Mouse (Mus musculus): ENCODE data around the gene Cd44. TPM values are rescaled to one million over a fixed set of nuclear protein-coding genes. Genes with fewer than 3 reads are reported as not detected.

Cd44 gene
- polyA plus RNA-seq, 1 experiment from 2014 or later, result 17.3 TPM

DNA sequence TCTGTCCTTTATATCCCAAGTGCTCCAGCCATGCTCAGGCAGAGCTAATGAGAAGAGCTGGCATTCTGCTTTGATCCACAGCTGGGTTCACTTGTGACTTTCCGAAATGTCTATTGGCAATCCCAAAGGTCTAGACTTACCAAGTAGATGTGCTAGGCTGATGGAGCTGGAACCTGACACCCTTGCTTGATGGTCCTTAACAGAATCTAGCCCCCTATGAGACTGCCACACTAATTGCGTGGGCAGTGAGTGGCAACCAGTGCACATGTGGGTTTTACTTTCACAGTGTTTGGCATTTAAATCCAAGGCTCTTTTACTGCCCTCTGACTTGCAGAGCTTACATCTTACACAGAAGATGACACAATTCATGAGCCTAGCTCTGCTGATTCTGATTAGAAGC is 29.0 kb downstream of the Cd44 start:
- Histone ChIP-seq H3K9me3 (replicated peaks; ENCODE audit: control insufficient read depth, low read length) (no peaks in the 10 kb centered on the region), H3K27ac (ENCODE audit: low read length) (no peak overlapping the region), H3K36me3 (ENCODE audit: control insufficient read depth, insufficient read depth) (no peaks in the 10 kb centered on the region), H3K4me3 (ENCODE audit: low read length) (no peak overlapping the region), H3K27me3 (ENCODE audit: control insufficient read depth, insufficient read depth, low read length) (no peaks in the 10 kb centered on the region), H3K9ac (ENCODE audit: low read length) (no peak overlapping the region), H3K4me1 (ENCODE audit: control insufficient read depth, insufficient read depth, low read length) (peaks cover 24% of the 10 kb centered on the region), H3K4me2 (ENCODE audit: low read depth, low read length) (no peak overlapping the region)
- WGBS, result 84% methylated on average over 2 of the region's 2 CpGs
- no peak for ATAC-seq (replicated peaks; ENCODE audit: extremely low read depth, insufficient read depth, low FRiP score)

DNA sequence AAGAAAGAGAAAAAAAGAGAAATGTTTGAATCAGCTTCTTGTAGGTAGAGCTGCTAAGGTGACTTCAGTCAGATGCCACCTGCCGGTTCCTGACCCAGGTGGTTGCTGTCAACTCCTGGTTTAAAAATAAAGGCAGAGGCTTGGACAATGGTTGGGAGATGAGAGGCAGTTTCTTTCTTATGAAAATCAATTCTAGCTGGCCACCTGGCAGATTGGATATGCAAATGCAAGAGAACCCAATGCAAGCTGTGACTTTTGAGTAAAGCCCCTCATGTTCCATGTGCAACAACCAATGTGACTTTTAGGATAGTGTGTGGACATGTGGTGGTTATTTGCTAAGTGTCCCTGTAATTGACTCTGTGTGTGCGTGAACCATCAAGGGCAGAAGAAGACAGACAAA is 33.0 kb downstream of the Cd44 start:
- Histone ChIP-seq H3K9me3 (replicated peaks; ENCODE audit: control insufficient read depth, low read length) (no peaks in the 10 kb centered on the region), H3K4me2 (ENCODE audit: low read depth, low read length) (no peak overlapping the region), H3K9ac (ENCODE audit: low read length) (no peak overlapping the region), H3K27ac (ENCODE audit: low read length) (no peak overlapping the region), H3K4me3 (ENCODE audit: low read length) (no peak overlapping the region), H3K27me3 (ENCODE audit: control insufficient read depth, insufficient read depth, low read length) (no peaks in the 10 kb centered on the region), H3K4me1 (ENCODE audit: control insufficient read depth, insufficient read depth, low read length) (peaks cover 23% of the 10 kb centered on the region), H3K36me3 (ENCODE audit: control insufficient read depth, insufficient read depth) (peaks cover 3% of the 10 kb centered on the region; the same call in 1 of the 2 replicates)
- WGBS, result 83% methylated on average over 2 of the region's 2 CpGs
- ATAC-seq (replicated peaks; ENCODE audit: extremely low read depth, insufficient read depth, low FRiP score), result no peak

DNA sequence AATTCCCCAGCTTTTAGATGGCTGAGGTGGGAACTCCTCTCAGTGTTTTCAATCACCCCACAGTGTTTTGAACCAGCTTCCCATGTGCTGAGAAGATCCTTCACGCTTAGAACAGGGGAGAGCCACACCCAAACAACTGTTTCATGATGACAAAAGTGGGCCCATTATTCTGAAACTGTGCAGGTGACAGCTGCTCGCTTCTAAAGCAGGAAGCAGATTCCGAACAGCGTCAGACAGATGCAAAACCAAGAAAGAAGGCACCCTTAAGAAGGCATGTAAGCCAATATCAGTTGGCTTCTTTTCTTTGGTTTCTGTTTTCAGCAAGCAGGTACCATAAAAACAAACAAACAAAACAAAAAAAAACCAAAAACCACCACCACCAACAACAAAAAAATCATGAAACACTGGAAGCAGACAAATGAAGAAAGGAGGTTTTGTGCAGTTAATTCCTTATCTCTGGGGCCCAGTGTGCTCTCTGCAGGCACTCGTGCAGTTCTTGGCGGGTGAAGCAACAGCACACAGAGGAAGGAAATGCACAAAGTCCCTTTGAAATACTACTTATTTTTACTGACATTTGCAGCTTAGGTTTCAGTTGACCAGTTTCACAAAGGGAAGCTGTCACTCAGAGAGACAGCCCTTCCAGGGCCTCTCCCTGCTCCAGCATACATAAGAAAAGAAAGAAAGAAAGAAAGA is 33.9 kb downstream of the Cd44 start:
- H3K4me2 ChIP-seq (ENCODE audit: low read depth, low read length), result peak overlapping the region; percentile 29; the same call in 1 of the 2 replicates
- H3K9me3 ChIP-seq (replicated peaks; ENCODE audit: control insufficient read depth, low read length), result no peaks in the 10 kb centered on the region
- H3K27me3 ChIP-seq (ENCODE audit: control insufficient read depth, insufficient read depth, low read length), result no peaks in the 10 kb centered on the region
- no peak overlapping the region for H3K9ac ChIP-seq (ENCODE audit: low read length)
- peaks cover 21% of the 10 kb centered on the region for H3K4me1 ChIP-seq (ENCODE audit: control insufficient read depth, insufficient read depth, low read length)
- 33% methylated on average over 6 of the region's 6 CpGs for WGBS
- ATAC-seq (replicated peaks; ENCODE audit: extremely low read depth, insufficient read depth, low FRiP score), result peak; percentile 45; the same call in 1 of the 2 replicates
- peak overlapping the region; percentile 78 for H3K27ac ChIP-seq (ENCODE audit: low read length)
- no peak overlapping the region for H3K4me3 ChIP-seq (ENCODE audit: low read length)
- peaks cover 3% of the 10 kb centered on the region; the same call in 1 of the 2 replicates for H3K36me3 ChIP-seq (ENCODE audit: control insufficient read depth, insufficient read depth)

DNA sequence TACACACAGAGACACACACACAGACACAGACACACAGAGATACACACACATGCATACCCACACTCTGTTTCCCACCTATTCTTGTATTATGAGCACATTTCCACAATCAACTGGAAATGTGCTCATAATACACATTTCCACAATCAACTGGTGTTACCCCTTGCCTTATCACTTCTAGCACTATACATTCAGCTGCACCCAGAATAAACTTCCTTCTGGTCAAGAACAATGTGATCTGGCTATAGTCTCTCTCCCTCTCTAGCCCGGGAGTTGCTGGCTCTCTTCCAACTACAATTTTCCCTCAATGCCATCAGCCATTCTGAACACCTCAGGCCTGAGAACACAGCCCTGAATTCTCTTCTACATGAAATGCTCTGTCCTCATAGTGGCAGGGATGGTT is 34.9 kb downstream of the Cd44 start:
- WGBS, result 3% methylated on average over 1 of the region's 1 CpGs
- peak; percentile 70; the same call in 1 of the 2 replicates for ATAC-seq (replicated peaks; ENCODE audit: extremely low read depth, insufficient read depth, low FRiP score)
- H3K4me2 ChIP-seq (ENCODE audit: low read depth, low read length), result no peak overlapping the region

DNA sequence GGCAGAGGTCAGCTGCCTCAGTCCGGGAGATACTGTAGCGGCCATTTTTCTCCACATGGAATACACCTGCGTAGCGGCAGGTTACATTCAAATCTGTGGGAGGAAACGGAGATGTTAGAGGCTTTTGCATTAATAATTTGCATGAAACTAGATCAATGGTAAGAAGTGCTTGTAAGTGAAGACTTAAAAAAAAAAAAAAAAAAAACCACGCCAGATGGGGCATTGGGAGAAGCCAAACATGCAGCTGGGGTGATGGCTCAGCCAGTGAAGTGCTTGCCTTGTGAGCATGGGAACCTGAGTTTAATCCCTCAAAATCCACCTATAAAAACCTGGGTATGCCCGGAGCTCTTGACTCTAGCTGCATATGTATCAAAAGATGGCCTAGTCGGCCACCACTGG is 36.1 kb downstream of the Cd44 start:
- Histone ChIP-seq H3K27me3 (ENCODE audit: control insufficient read depth, insufficient read depth, low read length) (no peaks in the 10 kb centered on the region), H3K4me2 (ENCODE audit: low read depth, low read length) (no peak overlapping the region), H3K36me3 (ENCODE audit: control insufficient read depth, insufficient read depth) (peaks cover 12% of the 10 kb centered on the region), H3K4me1 (ENCODE audit: control insufficient read depth, insufficient read depth, low read length) (peaks cover 18% of the 10 kb centered on the region), H3K4me3 (ENCODE audit: low read length) (no peak overlapping the region), H3K27ac (ENCODE audit: low read length) (no peak overlapping the region), H3K9ac (ENCODE audit: low read length) (no peak overlapping the region), H3K9me3 (replicated peaks; ENCODE audit: control insufficient read depth, low read length) (no peaks in the 10 kb centered on the region)
- 96% methylated on average over 8 of the region's 8 CpGs for WGBS
- no peak for ATAC-seq (replicated peaks; ENCODE audit: extremely low read depth, insufficient read depth, low FRiP score)

More for the DNA sequence above, 34.9 kb downstream of the Cd44 start:
- H3K4me1 ChIP-seq (ENCODE audit: control insufficient read depth, insufficient read depth, low read length), result peaks cover 21% of the 10 kb centered on the region
- H3K9ac ChIP-seq (ENCODE audit: low read length), result no peak overlapping the region
- no peaks in the 10 kb centered on the region for H3K27me3 ChIP-seq (ENCODE audit: control insufficient read depth, insufficient read depth, low read length)
- H3K27ac ChIP-seq (ENCODE audit: low read length), result peak overlapping the region; percentile 78
- H3K36me3 ChIP-seq (ENCODE audit: control insufficient read depth, insufficient read depth), result peaks cover 3% of the 10 kb centered on the region; the same call in 1 of the 2 replicates
- H3K9me3 ChIP-seq (replicated peaks; ENCODE audit: control insufficient read depth, low read length), result no peaks in the 10 kb centered on the region
- no peak overlapping the region for H3K4me3 ChIP-seq (ENCODE audit: low read length)

DNA sequence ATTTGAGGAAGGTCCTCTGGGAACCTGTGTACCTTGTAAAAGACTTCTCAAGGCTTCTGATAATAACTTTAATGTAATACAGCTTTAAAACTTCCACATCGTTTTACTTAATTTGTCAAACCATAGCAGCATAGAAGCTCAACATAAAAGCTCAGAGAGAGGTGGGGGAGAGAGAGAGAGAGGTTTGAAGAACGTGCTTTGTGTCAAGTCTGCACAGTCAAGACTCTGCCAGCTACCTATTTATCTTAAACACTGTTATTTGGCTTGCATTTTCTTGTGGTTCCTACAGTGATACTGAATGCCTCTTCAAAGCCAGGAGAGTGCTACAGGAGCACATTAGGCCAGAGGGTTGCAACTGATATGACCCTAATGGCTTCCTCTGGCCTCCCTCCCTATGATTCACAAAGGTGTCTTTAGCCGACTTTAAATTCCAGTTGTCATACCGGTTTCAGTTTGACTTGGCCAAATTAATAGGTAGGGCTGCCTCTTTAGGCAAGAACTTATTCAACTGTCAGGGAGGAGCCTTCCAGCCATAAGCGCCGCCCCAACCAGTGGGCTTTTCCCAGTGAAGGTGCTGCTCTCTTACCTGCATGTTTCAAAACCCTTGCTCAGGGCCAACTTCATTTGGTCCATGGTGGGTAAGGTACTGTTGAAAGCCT is 36.6 kb downstream of the Cd44 start:
- no peaks in the 10 kb centered on the region for H3K9me3 ChIP-seq (replicated peaks; ENCODE audit: control insufficient read depth, low read length)
- H3K9ac ChIP-seq (ENCODE audit: low read length), result no peak overlapping the region
- 72% methylated on average over 6 of the region's 6 CpGs for WGBS
- peaks cover 16% of the 10 kb centered on the region for H3K36me3 ChIP-seq (ENCODE audit: control insufficient read depth, insufficient read depth)
- ATAC-seq (replicated peaks; ENCODE audit: extremely low read depth, insufficient read depth, low FRiP score), result no peak
- H3K4me3 ChIP-seq (ENCODE audit: low read length), result no peak overlapping the region
- no peaks in the 10 kb centered on the region for H3K27me3 ChIP-seq (ENCODE audit: control insufficient read depth, insufficient read depth, low read length)
- H3K27ac ChIP-seq (ENCODE audit: low read length), result no peak overlapping the region
- H3K4me1 ChIP-seq (ENCODE audit: control insufficient read depth, insufficient read depth, low read length), result peaks cover 18% of the 10 kb centered on the region
- H3K4me2 ChIP-seq (ENCODE audit: low read depth, low read length), result no peak overlapping the region

DNA sequence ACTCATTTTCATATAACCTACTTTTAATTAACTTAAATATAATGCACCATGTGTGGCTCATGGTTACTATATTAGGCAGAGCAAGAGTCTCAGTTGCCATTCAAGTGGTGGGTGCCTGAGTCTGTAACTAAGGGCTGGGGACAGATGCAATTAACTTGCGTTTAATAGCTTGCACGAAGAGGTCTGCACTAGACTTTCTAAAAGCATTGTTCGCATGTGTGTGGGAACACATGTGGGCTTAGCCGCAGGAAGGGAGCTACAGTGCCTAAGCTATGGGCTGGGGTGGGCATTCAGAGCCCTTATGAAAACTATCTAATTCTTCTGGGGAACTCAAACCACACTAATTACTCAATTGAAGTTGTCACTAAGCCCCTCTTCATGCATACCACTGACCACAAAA is 37.4 kb downstream of the Cd44 start:
- Histone ChIP-seq H3K4me2 (ENCODE audit: low read depth, low read length) (no peak overlapping the region), H3K36me3 (ENCODE audit: control insufficient read depth, insufficient read depth) (peaks cover 16% of the 10 kb centered on the region), H3K27me3 (ENCODE audit: control insufficient read depth, insufficient read depth, low read length) (no peaks in the 10 kb centered on the region), H3K4me3 (ENCODE audit: low read length) (no peak overlapping the region), H3K9me3 (replicated peaks; ENCODE audit: control insufficient read depth, low read length) (no peaks in the 10 kb centered on the region), H3K9ac (ENCODE audit: low read length) (no peak overlapping the region), H3K27ac (ENCODE audit: low read length) (no peak overlapping the region), H3K4me1 (ENCODE audit: control insufficient read depth, insufficient read depth, low read length) (peaks cover 18% of the 10 kb centered on the region)
- no peak for ATAC-seq (replicated peaks; ENCODE audit: extremely low read depth, insufficient read depth, low FRiP score)
- 94% methylated on average over 4 of the region's 4 CpGs for WGBS

DNA sequence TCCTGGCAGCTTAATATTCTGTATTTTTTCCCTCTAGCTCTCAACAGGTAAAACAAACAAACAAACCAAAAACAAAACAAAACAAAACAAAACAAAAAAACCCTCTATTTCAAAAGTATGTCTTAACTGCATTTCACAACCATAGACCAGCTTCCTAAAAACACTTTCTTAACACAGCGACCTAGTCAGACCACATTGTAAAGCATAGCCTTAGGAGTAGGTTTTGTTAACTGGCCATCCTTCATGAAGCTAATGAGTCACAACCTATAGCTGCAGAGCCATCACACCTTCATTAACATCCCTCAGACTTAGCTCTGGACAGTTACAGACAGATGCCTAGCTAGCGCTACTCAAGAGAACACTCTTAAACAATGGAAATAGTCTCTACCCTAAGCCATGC is 37.9 kb downstream of the Cd44 start:
- Histone ChIP-seq H3K36me3 (ENCODE audit: control insufficient read depth, insufficient read depth) (peaks cover 16% of the 10 kb centered on the region), H3K27me3 (ENCODE audit: control insufficient read depth, insufficient read depth, low read length) (no peaks in the 10 kb centered on the region), H3K4me2 (ENCODE audit: low read depth, low read length) (no peak overlapping the region), H3K4me1 (ENCODE audit: control insufficient read depth, insufficient read depth, low read length) (peaks cover 18% of the 10 kb centered on the region), H3K9me3 (replicated peaks; ENCODE audit: control insufficient read depth, low read length) (no peaks in the 10 kb centered on the region), H3K4me3 (ENCODE audit: low read length) (no peak overlapping the region), H3K9ac (ENCODE audit: low read length) (no peak overlapping the region), H3K27ac (ENCODE audit: low read length) (no peak overlapping the region)
- no peak for ATAC-seq (replicated peaks; ENCODE audit: extremely low read depth, insufficient read depth, low FRiP score)
- WGBS, result 84% methylated on average over 2 of the region's 2 CpGs

DNA sequence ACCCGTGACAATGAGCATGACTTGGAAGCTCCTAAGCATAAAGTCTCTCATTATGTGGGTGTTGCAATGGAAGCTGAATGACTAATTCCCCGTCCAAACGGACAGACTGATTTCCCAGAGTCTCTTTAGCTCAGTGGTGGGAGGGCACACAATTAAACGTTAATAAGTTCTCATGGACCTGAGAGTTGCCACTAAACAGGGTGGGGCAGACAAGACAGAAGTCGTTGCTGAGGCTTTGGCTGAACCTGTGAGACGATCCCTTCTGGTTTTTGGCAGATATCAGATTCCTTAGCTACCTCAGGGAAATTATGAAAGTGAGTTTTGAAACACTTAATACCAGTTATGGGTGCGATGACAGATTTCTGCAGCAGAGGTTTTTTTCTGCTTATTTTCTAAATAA is 38.8 kb downstream of the Cd44 start:
- Histone ChIP-seq H3K4me2 (ENCODE audit: low read depth, low read length) (no peak overlapping the region), H3K4me3 (ENCODE audit: low read length) (no peak overlapping the region), H3K36me3 (ENCODE audit: control insufficient read depth, insufficient read depth) (peaks cover 16% of the 10 kb centered on the region), H3K27me3 (ENCODE audit: control insufficient read depth, insufficient read depth, low read length) (no peaks in the 10 kb centered on the region), H3K4me1 (ENCODE audit: control insufficient read depth, insufficient read depth, low read length) (peaks cover 13% of the 10 kb centered on the region), H3K9me3 (replicated peaks; ENCODE audit: control insufficient read depth, low read length) (no peaks in the 10 kb centered on the region), H3K9ac (ENCODE audit: low read length) (no peak overlapping the region), H3K27ac (ENCODE audit: low read length) (no peak overlapping the region)
- WGBS, result 85% methylated on average over 7 of the region's 7 CpGs
- ATAC-seq (replicated peaks; ENCODE audit: extremely low read depth, insufficient read depth, low FRiP score), result no peak
